Mouse (Mus musculus): ENCODE data around the gene Tcp11l1. TPM values are rescaled to one million over a fixed set of nuclear protein-coding genes. Genes with fewer than 3 reads are reported as not detected.

The Tcp11l1 gene
- total RNA-seq, 1 experiment, result 8.3 TPM

GRCm38 (mm10) chr2:104741015-104741758, 29.2 kb upstream of the Tcp11l1 start:
- no peak overlapping the region for H3K9ac ChIP-seq (ENCODE audit: insufficient read depth, low read depth, low read length, poor library complexity, severe bottlenecking)
- DNase-seq (ENCODE audit: low read depth, low spot score), result no peak
- no peak overlapping the region; a peak in 1 of 4 replicates for H3K4me3 ChIP-seq (ENCODE audit: insufficient read depth in 1 of 2, low read depth in 1 of 2, low read length in 2 of 2, poor library complexity in 1 of 2, severe bottlenecking in 1 of 2)
- H3K27ac ChIP-seq (ENCODE audit: insufficient read depth, low read depth, low read length, poor library complexity, severe bottlenecking), result no peak overlapping the region
- H3K4me1 ChIP-seq (ENCODE audit: control insufficient read depth in 2 of 2, insufficient read depth in 2 of 2, low read length in 2 of 2, poor library complexity in 1 of 2), result peaks cover 0 to 4% of the 10 kb centered on the region in 2 experiments; a peak in 2 of 4 replicates
- H3K9me3 ChIP-seq (ENCODE audit: control insufficient read depth, insufficient read depth, low read depth, low read length), result no peaks in the 10 kb centered on the region
- TF ChIP-seq ZC3H11A (IDR thresholded peaks at IDR 0.05; ENCODE audit: borderline replicate concordance, low read depth, low read length) (no peak), HCFC1 (IDR thresholded peaks at IDR 0.05; ENCODE audit: borderline replicate concordance, insufficient read depth, low read length) (no peak)
- in situ Hi-C loops (cut with MboI; ENCODE audit: low sequenced_read_pairs in 2 of 2, unreplicated experiment in 2 of 2), result no loop called here
- no peaks in the 10 kb centered on the region for H3K36me3 ChIP-seq (ENCODE audit: control insufficient read depth, insufficient read depth, low read length, poor library complexity, severe bottlenecking)

DNA sequence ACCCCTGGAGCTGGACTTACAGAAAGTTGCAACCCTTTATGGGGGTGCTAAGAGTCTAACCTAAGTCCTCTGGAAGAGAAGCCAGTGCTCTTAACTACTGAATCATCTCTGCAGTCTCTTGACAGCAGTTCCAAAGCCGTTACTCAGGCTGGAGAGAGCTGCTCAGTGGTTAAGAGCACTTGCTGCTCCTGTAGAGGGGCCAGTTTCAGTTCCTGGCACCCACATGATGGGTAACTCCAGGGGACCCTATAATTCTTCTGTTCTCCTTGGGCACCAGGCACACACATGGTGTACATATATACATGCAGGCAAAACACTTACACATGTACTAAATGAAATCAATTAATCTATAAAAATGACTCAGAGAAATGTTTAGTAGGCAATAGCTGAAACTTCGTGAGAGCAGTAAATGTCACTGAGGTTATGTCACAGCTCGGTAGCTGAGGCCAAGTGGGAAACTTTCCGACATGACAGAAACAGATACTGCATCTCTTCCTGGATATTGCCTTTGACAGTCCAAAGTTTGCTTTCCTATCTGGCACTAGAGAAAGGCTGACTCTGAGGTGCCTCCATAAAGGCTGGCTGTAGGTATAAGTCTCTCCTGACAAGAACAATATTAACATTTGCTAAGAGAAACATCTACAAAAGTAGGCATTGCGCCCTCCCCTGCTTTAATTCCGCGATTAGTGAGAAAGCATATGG, 28.4 kb upstream of the Tcp11l1 start:
- no peak overlapping the region for H3K27ac ChIP-seq (ENCODE audit: insufficient read depth, low read depth, low read length, poor library complexity, severe bottlenecking)
- in situ Hi-C loops (cut with MboI; ENCODE audit: low sequenced_read_pairs in 2 of 2, unreplicated experiment in 2 of 2), result no loop called here
- H3K4me3 ChIP-seq (ENCODE audit: insufficient read depth in 1 of 2, low read depth in 1 of 2, low read length in 2 of 2, poor library complexity in 1 of 2, severe bottlenecking in 1 of 2), result no peak overlapping the region
- no peaks in the 10 kb centered on the region for H3K9me3 ChIP-seq (ENCODE audit: control insufficient read depth, insufficient read depth, low read depth, low read length)
- no peak overlapping the region for H3K9ac ChIP-seq (ENCODE audit: insufficient read depth, low read depth, low read length, poor library complexity, severe bottlenecking)
- no peak for DNase-seq (ENCODE audit: low read depth, low spot score)
- no peaks in the 10 kb centered on the region for H3K36me3 ChIP-seq (ENCODE audit: control insufficient read depth, insufficient read depth, low read length, poor library complexity, severe bottlenecking)
- H3K4me1 ChIP-seq (ENCODE audit: control insufficient read depth in 2 of 2, insufficient read depth in 2 of 2, low read length in 2 of 2, poor library complexity in 1 of 2), result peaks cover 0 to 6% of the 10 kb centered on the region in 2 experiments; a peak in 2 of 4 replicates
- TF ChIP-seq CHD2 (IDR thresholded peaks at IDR 0.05; ENCODE audit: low read depth, low read length) (no peak), ZC3H11A (IDR thresholded peaks at IDR 0.05; ENCODE audit: borderline replicate concordance, low read depth, low read length) (no peak), HCFC1 (IDR thresholded peaks at IDR 0.05; ENCODE audit: borderline replicate concordance, insufficient read depth, low read length) (no peak), ZNF384 (IDR thresholded peaks at IDR 0.05; ENCODE audit: low read depth, low read length) (no peak), MAFK (IDR thresholded peaks at IDR 0.05; ENCODE audit: insufficient read depth, low read depth, low read length) (no peak)

DNA sequence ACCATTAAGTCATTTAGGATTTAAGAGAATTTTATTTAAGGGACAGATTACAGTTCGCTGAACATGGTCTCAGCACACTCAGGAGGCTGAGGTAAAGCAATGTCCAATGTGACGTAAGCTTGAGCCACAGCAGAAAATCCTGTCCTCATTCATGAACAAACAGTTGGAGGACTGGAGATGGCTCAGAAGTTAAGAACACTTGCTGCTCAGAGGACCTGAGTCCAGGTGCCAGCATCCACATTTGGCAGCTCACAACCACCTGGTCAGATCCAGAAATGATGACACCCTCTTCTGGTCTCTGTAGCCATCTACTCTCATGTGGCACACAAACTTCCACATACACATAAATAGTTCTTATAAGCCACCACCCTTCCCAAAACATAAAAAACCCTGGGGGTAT, 27.7 kb upstream of the Tcp11l1 start:
- peaks cover 0 to 6% of the 10 kb centered on the region in 2 experiments; a peak in 2 of 4 replicates for H3K4me1 ChIP-seq (ENCODE audit: control insufficient read depth in 2 of 2, insufficient read depth in 2 of 2, low read length in 2 of 2, poor library complexity in 1 of 2)
- no peak overlapping the region for H3K9ac ChIP-seq (ENCODE audit: insufficient read depth, low read depth, low read length, poor library complexity, severe bottlenecking)
- no peak for DNase-seq (ENCODE audit: low read depth, low spot score)
- H3K4me3 ChIP-seq (ENCODE audit: insufficient read depth in 1 of 2, low read depth in 1 of 2, low read length in 2 of 2, poor library complexity in 1 of 2, severe bottlenecking in 1 of 2), result no peak overlapping the region
- in situ Hi-C loops (cut with MboI; ENCODE audit: low sequenced_read_pairs in 2 of 2, unreplicated experiment in 2 of 2), result no loop called here
- no peak overlapping the region for H3K27ac ChIP-seq (ENCODE audit: insufficient read depth, low read depth, low read length, poor library complexity, severe bottlenecking)
- no peaks in the 10 kb centered on the region for H3K9me3 ChIP-seq (ENCODE audit: control insufficient read depth, insufficient read depth, low read depth, low read length)
- TF ChIP-seq CHD2 (IDR thresholded peaks at IDR 0.05; ENCODE audit: low read depth, low read length) (no peak), MAFK (IDR thresholded peaks at IDR 0.05; ENCODE audit: insufficient read depth, low read depth, low read length) (no peak)
- no peaks in the 10 kb centered on the region for H3K36me3 ChIP-seq (ENCODE audit: control insufficient read depth, insufficient read depth, low read length, poor library complexity, severe bottlenecking)

DNA sequence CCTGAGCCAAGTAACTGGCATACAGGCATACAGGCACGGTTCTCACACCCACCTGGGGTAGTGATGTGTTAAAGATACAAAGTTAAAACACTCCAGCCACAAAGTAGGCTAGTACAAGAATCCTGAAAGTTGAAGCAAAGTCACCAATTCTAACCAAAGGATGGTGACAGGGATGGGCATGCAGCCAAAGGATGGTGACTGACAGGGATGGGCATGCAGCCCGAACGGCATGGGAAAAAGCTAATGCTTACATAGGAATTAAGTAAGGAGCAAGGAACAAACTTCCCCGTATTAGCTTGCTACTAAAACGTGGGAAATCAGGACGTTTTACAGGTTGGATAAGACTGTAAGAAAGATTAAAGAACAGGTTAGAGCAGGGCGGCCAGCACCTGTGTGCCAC, 24.3 kb upstream of the Tcp11l1 start:
- Histone ChIP-seq H3K9me3 (ENCODE audit: control insufficient read depth, insufficient read depth, low read depth, low read length) (no peaks in the 10 kb centered on the region), H3K4me1 (ENCODE audit: control insufficient read depth in 2 of 2, insufficient read depth in 2 of 2, low read length in 2 of 2, poor library complexity in 1 of 2) (peaks cover 0 to 8% of the 10 kb centered on the region in 2 experiments; a peak in 3 of 4 replicates), H3K36me3 (ENCODE audit: control insufficient read depth, insufficient read depth, low read length, poor library complexity, severe bottlenecking) (no peaks in the 10 kb centered on the region), H3K4me3 (ENCODE audit: insufficient read depth in 1 of 2, low read depth in 1 of 2, low read length in 2 of 2, poor library complexity in 1 of 2, severe bottlenecking in 1 of 2) (no peak overlapping the region), H3K27ac (ENCODE audit: insufficient read depth, low read depth, low read length, poor library complexity, severe bottlenecking) (no peak overlapping the region), H3K9ac (ENCODE audit: insufficient read depth, low read depth, low read length, poor library complexity, severe bottlenecking) (no peak overlapping the region)
- DNase-seq (ENCODE audit: low read depth, low spot score), result no peak
- in situ Hi-C loops (cut with MboI; ENCODE audit: low sequenced_read_pairs in 2 of 2, unreplicated experiment in 2 of 2), result no loop called here
- TF ChIP-seq HCFC1 (IDR thresholded peaks at IDR 0.05; ENCODE audit: borderline replicate concordance, insufficient read depth, low read length) (no peak), MAFK (IDR thresholded peaks at IDR 0.05; ENCODE audit: insufficient read depth, low read depth, low read length) (no peak), CHD2 (IDR thresholded peaks at IDR 0.05; ENCODE audit: low read depth, low read length) (no peak), ZNF384 (IDR thresholded peaks at IDR 0.05; ENCODE audit: low read depth, low read length) (no peak), ZC3H11A (IDR thresholded peaks at IDR 0.05; ENCODE audit: borderline replicate concordance, low read depth, low read length) (no peak)

All from ES-E14 (cell line).